Mouse (Mus musculus): Measurements from ENCODE around the gene Sppl3. TPM values are rescaled to one million over a fixed set of nuclear protein-coding genes. Genes with fewer than 3 reads are reported as not detected.
"Not testable (repeated sequence)": the region's sequence is repeated elsewhere in the genome, so short reads cannot be mapped to it uniquely, and the experiment has no call there.

Gene Sppl3
- polyA plus RNA-seq, 1 experiment from 2014 or later = 43.6 TPM

GRCm38 (mm10) chr5:115091015-115091414, 80.1 kb downstream of the Sppl3 start:
- H3K9ac ChIP-seq (replicated peaks; ENCODE audit: low read length) = no peak overlapping the region
- H3K27ac ChIP-seq (replicated peaks; ENCODE audit: low read depth, low read length) = no peak overlapping the region
- H3K4me2 ChIP-seq (ENCODE audit: low read depth, low read length) = no peak overlapping the region
- no peaks in the 10 kb centered on the region for H3K4me1 ChIP-seq (ENCODE audit: control insufficient read depth, insufficient read depth, low read length)
- H3K36me3 ChIP-seq (replicated peaks; ENCODE audit: control insufficient read depth, insufficient read depth, low read depth, low read length) = peaks cover 12% of the 10 kb centered on the region
- DNase-seq (ENCODE audit: low spot score) = no peak
- WGBS = 81% methylated on average over 3 of the region's 3 CpGs
- H3K4me3 ChIP-seq (ENCODE audit: low read depth, low read length) = no peak overlapping the region
- no peak for ATAC-seq (replicated peaks; ENCODE audit: insufficient number of reproducible peaks, low FRiP score, low TSS enrichment, low read depth)
- no peaks in the 10 kb centered on the region for H3K9me3 ChIP-seq (replicated peaks; ENCODE audit: control insufficient read depth, low read length)
- H3K27me3 ChIP-seq (ENCODE audit: control insufficient read depth, insufficient read depth, low read length) = no peaks in the 10 kb centered on the region

GRCm38 (mm10) chr5:115091776-115092175, 80.8 kb downstream of the Sppl3 start:
- H3K4me3 ChIP-seq (ENCODE audit: low read depth, low read length) = no peak overlapping the region
- no peaks in the 10 kb centered on the region for H3K27me3 ChIP-seq (ENCODE audit: control insufficient read depth, insufficient read depth, low read length)
- peaks cover 17% of the 10 kb centered on the region for H3K36me3 ChIP-seq (replicated peaks; ENCODE audit: control insufficient read depth, insufficient read depth, low read depth, low read length)
- H3K27ac ChIP-seq (replicated peaks; ENCODE audit: low read depth, low read length) = no peak overlapping the region
- H3K9ac ChIP-seq (replicated peaks; ENCODE audit: low read length) = no peak overlapping the region
- H3K4me1 ChIP-seq (ENCODE audit: control insufficient read depth, insufficient read depth, low read length) = no peaks in the 10 kb centered on the region
- H3K9me3 ChIP-seq (replicated peaks; ENCODE audit: control insufficient read depth, low read length) = no peaks in the 10 kb centered on the region
- ATAC-seq (replicated peaks; ENCODE audit: insufficient number of reproducible peaks, low FRiP score, low TSS enrichment, low read depth) (no peak), DNase-seq (ENCODE audit: low spot score) (no peak)
- WGBS = 76% methylated on average over 6 of the region's 6 CpGs
- no peak overlapping the region for H3K4me2 ChIP-seq (ENCODE audit: low read depth, low read length)

- Histone ChIP-seq H3K4me3 (ENCODE audit: low read depth, low read length) (no peak within 1 kb of the TSS), H3K27ac (replicated peaks; ENCODE audit: low read depth, low read length) (no peak within 1 kb of the TSS), H3K36me3 (replicated peaks; ENCODE audit: control insufficient read depth, insufficient read depth, low read depth, low read length) (peaks cover 14% of the 10 kb centered on the region), H3K27me3 (ENCODE audit: control insufficient read depth, insufficient read depth, low read length) (no peaks in the 10 kb centered on the region), H3K4me1 (ENCODE audit: control insufficient read depth, insufficient read depth, low read length) (no peaks in the 10 kb centered on the region), H3K9me3 (replicated peaks; ENCODE audit: control insufficient read depth, low read length) (no peaks in the 10 kb centered on the region), H3K4me2 (ENCODE audit: low read depth, low read length) (no peak within 1 kb of the TSS), H3K9ac (replicated peaks; ENCODE audit: low read length) (no peak within 1 kb of the TSS)
- ATAC-seq (replicated peaks; ENCODE audit: insufficient number of reproducible peaks, low FRiP score, low TSS enrichment, low read depth) = no peak
- no peak for DNase-seq (ENCODE audit: low spot score)
- 98% methylated on average over 8 of the region's 8 CpGs for WGBS
These were observed 87.3 kb downstream of the Sppl3 start, which contains the start of gene Gm10401 for GRCm38 (mm10) chr5:115098195-115098594. Gm10401 (minus strand) TSS chr5:115098295.

GRCm38 (mm10) chr5:115099530-115099929, 88.6 kb downstream of the Sppl3 start:
- H3K9ac ChIP-seq (replicated peaks; ENCODE audit: low read length) = no peak overlapping the region
- H3K27me3 ChIP-seq (ENCODE audit: control insufficient read depth, insufficient read depth, low read length) = no peaks in the 10 kb centered on the region
- H3K27ac ChIP-seq (replicated peaks; ENCODE audit: low read depth, low read length) = no peak overlapping the region
- H3K36me3 ChIP-seq (replicated peaks; ENCODE audit: control insufficient read depth, insufficient read depth, low read depth, low read length) = peaks cover 14% of the 10 kb centered on the region
- no peak overlapping the region for H3K4me3 ChIP-seq (ENCODE audit: low read depth, low read length)
- no peaks in the 10 kb centered on the region for H3K4me1 ChIP-seq (ENCODE audit: control insufficient read depth, insufficient read depth, low read length)
- ATAC-seq (replicated peaks; ENCODE audit: insufficient number of reproducible peaks, low FRiP score, low TSS enrichment, low read depth) (no peak), DNase-seq (ENCODE audit: low spot score) (no peak)
- 83% methylated on average over 5 of the region's 5 CpGs for WGBS
- H3K4me2 ChIP-seq (ENCODE audit: low read depth, low read length) = no peak overlapping the region
- H3K9me3 ChIP-seq (replicated peaks; ENCODE audit: control insufficient read depth, low read length) = no peaks in the 10 kb centered on the region

GRCm38 (mm10) chr5:115099991-115100390, 89.1 kb downstream of the Sppl3 start:
- WGBS = 91% methylated on average over 9 of the region's 9 CpGs
- peaks cover 14% of the 10 kb centered on the region for H3K36me3 ChIP-seq (replicated peaks; ENCODE audit: control insufficient read depth, insufficient read depth, low read depth, low read length)
- no peaks in the 10 kb centered on the region for H3K9me3 ChIP-seq (replicated peaks; ENCODE audit: control insufficient read depth, low read length)
- no peak overlapping the region for H3K4me3 ChIP-seq (ENCODE audit: low read depth, low read length)
- H3K4me2 ChIP-seq (ENCODE audit: low read depth, low read length) = no peak overlapping the region
- H3K9ac ChIP-seq (replicated peaks; ENCODE audit: low read length) = no peak overlapping the region
- DNase-seq (ENCODE audit: low spot score) (no peak), ATAC-seq (replicated peaks; ENCODE audit: insufficient number of reproducible peaks, low FRiP score, low TSS enrichment, low read depth) (no peak)
- no peaks in the 10 kb centered on the region for H3K4me1 ChIP-seq (ENCODE audit: control insufficient read depth, insufficient read depth, low read length)
- H3K27ac ChIP-seq (replicated peaks; ENCODE audit: low read depth, low read length) = no peak overlapping the region
- no peaks in the 10 kb centered on the region for H3K27me3 ChIP-seq (ENCODE audit: control insufficient read depth, insufficient read depth, low read length)

- Histone ChIP-seq H3K4me1 (ENCODE audit: control insufficient read depth, insufficient read depth, low read length) (no peaks in the 10 kb centered on the region), H3K36me3 (replicated peaks; ENCODE audit: control insufficient read depth, insufficient read depth, low read depth, low read length) (peaks cover 12% of the 10 kb centered on the region), H3K27ac (replicated peaks; ENCODE audit: low read depth, low read length) (no peak overlapping the region), H3K4me2 (ENCODE audit: low read depth, low read length) (no peak overlapping the region), H3K27me3 (ENCODE audit: control insufficient read depth, insufficient read depth, low read length) (no peaks in the 10 kb centered on the region), H3K9ac (replicated peaks; ENCODE audit: low read length) (no peak overlapping the region), H3K9me3 (replicated peaks; ENCODE audit: control insufficient read depth, low read length) (no peaks in the 10 kb centered on the region), H3K4me3 (ENCODE audit: low read depth, low read length) (no peak overlapping the region)
- ATAC-seq (replicated peaks; ENCODE audit: insufficient number of reproducible peaks, low FRiP score, low TSS enrichment, low read depth) (no peak), DNase-seq (ENCODE audit: low spot score) (no peak)
- 82% methylated on average over 6 of the region's 6 CpGs for WGBS
These were observed 89.5 kb downstream of the Sppl3 start for GRCm38 (mm10) chr5:115100473-115100872.

- H3K27me3 ChIP-seq (ENCODE audit: control insufficient read depth, insufficient read depth, low read length) = no peaks in the 10 kb centered on the region
- H3K4me1 ChIP-seq (ENCODE audit: control insufficient read depth, insufficient read depth, low read length) = no peaks in the 10 kb centered on the region
- peaks cover 5% of the 10 kb centered on the region for H3K36me3 ChIP-seq (replicated peaks; ENCODE audit: control insufficient read depth, insufficient read depth, low read depth, low read length)
- H3K4me3 ChIP-seq (ENCODE audit: low read depth, low read length) = no peak overlapping the region
- no peak overlapping the region for H3K27ac ChIP-seq (replicated peaks; ENCODE audit: low read depth, low read length)
- ATAC-seq (replicated peaks; ENCODE audit: insufficient number of reproducible peaks, low FRiP score, low TSS enrichment, low read depth) = no peak
- H3K4me2 ChIP-seq (ENCODE audit: low read depth, low read length) = no peak overlapping the region
- DNase-seq (ENCODE audit: low spot score) = no peak
- WGBS = 88% methylated on average over 2 of the region's 2 CpGs
- no peak overlapping the region for H3K9ac ChIP-seq (replicated peaks; ENCODE audit: low read length)
- H3K9me3 ChIP-seq (replicated peaks; ENCODE audit: control insufficient read depth, low read length) = no peaks in the 10 kb centered on the region
These were observed 91.3 kb downstream of the Sppl3 start for GRCm38 (mm10) chr5:115102231-115102630.

GRCm38 (mm10) chr5:115103253-115103652, 92.3 kb downstream of the Sppl3 start:
- not testable (repeated sequence) for DNase-seq (ENCODE audit: low spot score); H3K9ac ChIP-seq (replicated peaks; ENCODE audit: low read length); H3K4me2 ChIP-seq (ENCODE audit: low read depth, low read length); H3K4me3 ChIP-seq (ENCODE audit: low read depth, low read length); H3K27me3 ChIP-seq (ENCODE audit: control insufficient read depth, insufficient read depth, low read length); ATAC-seq (replicated peaks; ENCODE audit: insufficient number of reproducible peaks, low FRiP score, low TSS enrichment, low read depth); H3K4me1 ChIP-seq (ENCODE audit: control insufficient read depth, insufficient read depth, low read length); H3K9me3 ChIP-seq (replicated peaks; ENCODE audit: control insufficient read depth, low read length); H3K27ac ChIP-seq (replicated peaks; ENCODE audit: low read depth, low read length); H3K36me3 ChIP-seq (replicated peaks; ENCODE audit: control insufficient read depth, insufficient read depth, low read depth, low read length)
- 97% methylated on average over 23 of the region's 23 CpGs for WGBS

All from embryonic facial prominence, embryonic 11.5 days (tissue).